Mouse (Mus musculus) testis, adult 2 months (tissue): ENCODE measurements around the gene Cd1d1.

ENCODE experiments used
- CTCF ChIP-seq: fragments of 200-500 bp; IDR thresholded peaks from 2 replicates; pipeline ENCODE4 v1.5.1; 2012; ENCODE audit warnings: low read depth, mild to moderate bottlenecking, inconsistent platforms, low read length, moderate library complexity; ENCODE audit not compliant: control insufficient read depth, insufficient read depth, insufficient replicate concordance
- POLR2A ChIP-seq: fragments of 200-500 bp; IDR thresholded peaks from 2 replicates; pipeline ENCODE4 v1.6.1; 2012; ENCODE audit warnings: low read depth, mild to moderate bottlenecking, inconsistent platforms, low read length, moderate library complexity; ENCODE audit not compliant: control insufficient read depth

DNA sequence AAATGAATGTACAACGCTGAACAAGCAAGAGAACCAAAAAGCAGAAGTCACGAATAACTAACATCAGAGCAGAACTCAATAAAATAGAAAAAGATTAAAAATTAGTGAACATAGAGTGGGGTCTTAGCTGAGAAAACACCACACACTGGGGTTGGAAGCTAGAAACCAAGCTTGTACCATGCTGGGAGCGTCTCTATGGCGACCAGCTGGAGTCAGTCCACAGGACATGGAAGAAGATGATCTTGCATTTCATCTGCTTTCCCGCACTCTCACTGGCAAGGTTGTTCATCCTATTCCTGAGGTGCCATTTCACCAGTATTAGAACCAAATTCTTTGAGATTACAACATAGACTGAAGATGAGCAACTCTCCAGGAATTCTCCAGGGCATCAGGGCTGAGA is 48.6 kb upstream of the Cd1d1 start:
- TF ChIP-seq CTCF (no peak), POLR2A (no peak)
